Mouse (Mus musculus) kidney, embryonic 16.5 days (tissue): ENCODE results near the gene Pramef12. TPM values are rescaled to one million over a fixed set of nuclear protein-coding genes. Genes with fewer than 3 reads are reported as not detected.

Experiments
- ATAC-seq: fragments of 200-750 bp; cut with Nextera tagmentation; 2 replicates; pipeline ENCODE4 v1.8.0; 2017; ENCODE audit warnings: moderate TSS enrichment; ENCODE audit not compliant: low FRiP score, low TSS enrichment
- H3K27ac ChIP-seq: fragments of 300-500 bp; sonication (generic); 2 replicates; pipeline ENCODE4 v1.5.1; 2014; ENCODE audit warnings: low read length
- H3K27me3 ChIP-seq: fragments of 300-500 bp; sonication (generic); 2 replicates; pipeline ENCODE4 v1.6.1; 2014; ENCODE audit warnings: low read length, control low read depth, mixed read lengths; ENCODE audit not compliant: insufficient read depth
- H3K36me3 ChIP-seq: fragments of 300-500 bp; sonication (generic); 2 replicates; pipeline ENCODE4 v1.6.1; 2014; ENCODE audit warnings: low read length, control low read depth, mixed read lengths; ENCODE audit not compliant: insufficient read depth
- H3K4me1 ChIP-seq: fragments of 300-500 bp; sonication (generic); 2 replicates; pipeline ENCODE4 v1.6.1; 2014; ENCODE audit warnings: low read length, control low read depth, mixed read lengths; ENCODE audit not compliant: insufficient read depth
- H3K4me2 ChIP-seq: fragments of 300-500 bp; sonication (generic); replicated peaks from 2 replicates; pipeline ENCODE4 v1.6.1; 2014; ENCODE audit warnings: low read depth, low read length
- H3K4me3 ChIP-seq: fragments of 300-500 bp; sonication (generic); 2 replicates; pipeline ENCODE4 v1.5.1; 2014; ENCODE audit warnings: mild to moderate bottlenecking, low read length
- H3K9ac ChIP-seq: fragments of 300-500 bp; sonication (generic); replicated peaks from 2 replicates; pipeline ENCODE4 v1.6.1; 2014; ENCODE audit warnings: low read length
- H3K9me3 ChIP-seq: fragments of 300-500 bp; sonication (generic); 2 replicates; pipeline ENCODE4 v1.6.1; 2016; ENCODE audit warnings: low read length, control low read depth
- WGBS: fragments of 180-500 bp; shearing (Covaris S2); extraction: QIAGEN DNeasy Blood & Tissue Kit; methylation state at CpG from one replicate; pipeline ENCODE4 v1.1.7; 2014; 5-methylcytosine and 5-hydroxymethylcytosine counted together
- polyA plus RNA-seq: library from polyadenylated mRNA; unstranded; fragments of >200 nt; fragmentation: Nextera tagmentation; extraction: Ambion mirVana; gene quantifications from 2 replicates; pipeline ENCODE4 v1.2.1, GENCODE M21; 2015

Gene Pramef12
- 0.21 and 0.36 TPM in 2 replicates for polyA plus RNA-seq

DNA sequence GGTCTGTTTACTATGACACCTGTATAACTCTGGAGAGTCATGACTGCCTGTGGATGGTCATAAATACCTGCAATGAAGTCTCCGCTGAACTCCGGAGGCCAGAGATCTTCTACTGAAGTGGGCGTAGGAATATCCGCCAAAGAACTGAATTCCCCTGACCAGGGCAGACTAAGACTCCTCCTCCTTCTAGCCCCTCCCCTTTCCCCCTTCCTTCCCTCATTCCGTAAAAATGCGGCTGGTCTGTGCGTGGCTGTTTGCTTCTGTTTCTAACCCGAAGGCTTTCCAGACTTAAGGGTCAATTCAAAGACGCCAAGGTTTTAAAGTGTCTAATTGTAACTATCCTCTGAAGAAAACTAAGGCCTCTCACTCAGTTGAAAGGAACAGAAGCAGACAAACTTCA, at the start of gene Pramef12:
Gene Pramef12 (minus strand): TSS at position 175 of the 400 bp plus-strand sequence.
- Histone ChIP-seq H3K4me1 (no peaks in the 10 kb centered on the region), H3K9ac (no peak within 1 kb of the TSS), H3K9me3 (no peaks in the 10 kb centered on the region), H3K27ac (no peak within 1 kb of the TSS), H3K27me3 (no peaks in the 10 kb centered on the region), H3K36me3 (no peaks in the 10 kb centered on the region), H3K4me2 (no peak within 1 kb of the TSS), H3K4me3 (no peak within 1 kb of the TSS)
- WGBS: 74% methylated on average over 9 of the region's 9 CpGs
- ATAC-seq: no peak

GRCm38 (mm10) chr4:144453217-144453616, 45.0 kb upstream of the Pramef12 start, which contains the start of gene Gm9944:
Gene Gm9944, minus strand, starts transcription at chr4:144453317.
- Histone ChIP-seq H3K4me3 (no peak within 1 kb of the TSS), H3K4me1 (no peaks in the 10 kb centered on the region), H3K9ac (no peak within 1 kb of the TSS), H3K27ac (no peak within 1 kb of the TSS), H3K9me3 (peaks cover 3% of the 10 kb centered on the region; the same call in 1 of the 2 replicates), H3K4me2 (no peak within 1 kb of the TSS), H3K36me3 (no peaks in the 10 kb centered on the region), H3K27me3 (no peaks in the 10 kb centered on the region)
- ATAC-seq: no peak
- WGBS: 80% methylated on average over 2 of the region's 2 CpGs

DNA sequence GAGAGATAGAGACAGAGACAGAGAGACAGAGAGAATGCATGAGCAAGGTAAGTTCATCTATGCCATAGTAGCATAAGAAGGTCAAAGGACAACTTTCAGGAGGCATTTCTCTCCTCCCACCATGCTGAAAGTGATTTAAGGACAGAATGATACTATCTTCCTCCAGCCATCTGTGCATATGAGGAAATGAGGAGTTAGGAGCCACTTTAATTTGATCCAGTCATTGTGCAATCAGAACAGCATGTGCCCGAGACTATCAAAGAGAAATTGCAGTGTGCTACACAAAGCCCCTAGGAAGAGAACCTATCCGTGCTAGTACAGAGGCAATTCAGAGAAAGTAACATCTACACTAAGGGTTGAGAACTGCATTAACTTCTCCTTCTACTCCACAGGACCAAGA, 40.3 kb upstream of the Pramef12 start:
- Histone ChIP-seq H3K27ac (no peak overlapping the region), H3K9me3 (no peaks in the 10 kb centered on the region; the same call in 1 of the 2 replicates), H3K4me3 (no peak overlapping the region), H3K4me2 (no peak overlapping the region), H3K27me3 (no peaks in the 10 kb centered on the region), H3K36me3 (no peaks in the 10 kb centered on the region), H3K9ac (no peak overlapping the region), H3K4me1 (no peaks in the 10 kb centered on the region)
- no peak for ATAC-seq
- WGBS: 74% methylated on average over 2 of the region's 2 CpGs

- Histone ChIP-seq H3K27me3 (no peaks in the 10 kb centered on the region), H3K4me1 (no peaks in the 10 kb centered on the region), H3K36me3 (no peaks in the 10 kb centered on the region), H3K9ac (no peak overlapping the region), H3K4me2 (no peak overlapping the region), H3K4me3 (no peak overlapping the region), H3K27ac (no peak overlapping the region), H3K9me3 (no peaks in the 10 kb centered on the region)
- no peak for ATAC-seq
- WGBS: 76% methylated on average over 1 of the region's 1 CpGs
Observed at GRCm38 (mm10) chr4:144441582-144441981, 33.3 kb upstream of the Pramef12 start.

DNA sequence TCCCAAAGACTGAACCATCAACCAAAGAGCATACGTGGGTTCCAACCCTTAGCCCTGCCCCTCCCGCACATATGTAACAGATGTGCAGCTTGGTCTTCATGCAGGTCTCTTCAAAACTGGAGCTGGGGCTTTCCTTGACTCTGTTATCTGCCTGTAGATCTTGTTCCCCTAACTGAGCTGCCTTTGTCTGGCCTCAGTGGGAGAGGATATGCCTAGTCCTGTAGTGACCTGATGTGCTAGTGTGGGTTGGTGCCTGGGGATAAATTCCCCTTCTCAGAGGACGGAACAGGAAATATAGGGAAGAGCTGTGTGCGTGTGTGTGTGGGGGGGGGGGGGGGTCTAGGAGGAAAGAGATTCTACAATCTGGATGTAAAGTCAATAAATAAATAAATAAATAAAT, 32.8 kb upstream of the Pramef12 start:
- H3K4me2 ChIP-seq: no peak overlapping the region
- no peaks in the 10 kb centered on the region for H3K4me1 ChIP-seq
- H3K27me3 ChIP-seq: no peaks in the 10 kb centered on the region
- ATAC-seq: no peak
- no peaks in the 10 kb centered on the region for H3K36me3 ChIP-seq
- H3K9ac ChIP-seq: no peak overlapping the region
- WGBS: 90% methylated on average over 4 of the region's 4 CpGs
- no peaks in the 10 kb centered on the region for H3K9me3 ChIP-seq
- H3K4me3 ChIP-seq: no peak overlapping the region
- no peak overlapping the region for H3K27ac ChIP-seq

- Histone ChIP-seq H3K4me3 (no peak within 1 kb of the TSS), H3K9me3 (no peaks in the 10 kb centered on the region), H3K36me3 (no peaks in the 10 kb centered on the region)
Observed at GRCm38 (mm10) chr4:144438672-144439071, 30.4 kb upstream of the Pramef12 start, which contains the start of gene 1700012P22Rik. Gene 1700012P22Rik, minus strand, starts transcription at chr4:144438772.

GRCm38 (mm10) chr4:144433216-144433615, 25.0 kb upstream of the Pramef12 start:
- WGBS: 90% methylated on average over 5 of the region's 5 CpGs
- H3K4me2 ChIP-seq: no peak overlapping the region

More at GRCm38 (mm10) chr4:144438672-144439071, 30.4 kb upstream of the Pramef12 start, which contains the start of gene 1700012P22Rik:
- no peak for ATAC-seq
- Histone ChIP-seq H3K4me1 (no peaks in the 10 kb centered on the region), H3K27me3 (no peaks in the 10 kb centered on the region), H3K9ac (no peak within 1 kb of the TSS), H3K4me2 (no peak within 1 kb of the TSS), H3K27ac (no peak within 1 kb of the TSS)

GRCm38 (mm10) chr4:144430723-144431122, 22.5 kb upstream of the Pramef12 start:
- H3K36me3 ChIP-seq: no peaks in the 10 kb centered on the region
- H3K9ac ChIP-seq: no peak overlapping the region
- H3K4me1 ChIP-seq: no peaks in the 10 kb centered on the region
- WGBS: 64% methylated on average over 2 of the region's 2 CpGs
- ATAC-seq: no peak
- H3K27me3 ChIP-seq: no peaks in the 10 kb centered on the region
- H3K4me3 ChIP-seq: no peak overlapping the region
- no peak overlapping the region for H3K27ac ChIP-seq
- H3K4me2 ChIP-seq: no peak overlapping the region
- no peaks in the 10 kb centered on the region for H3K9me3 ChIP-seq

More at GRCm38 (mm10) chr4:144433216-144433615, 25.0 kb upstream of the Pramef12 start:
- Histone ChIP-seq H3K36me3 (no peaks in the 10 kb centered on the region), H3K9me3 (no peaks in the 10 kb centered on the region), H3K9ac (no peak overlapping the region), H3K27ac (no peak overlapping the region), H3K4me1 (no peaks in the 10 kb centered on the region), H3K4me3 (no peak overlapping the region), H3K27me3 (no peaks in the 10 kb centered on the region)
- no peak for ATAC-seq

GRCm38 (mm10) chr4:144428868-144429267, 20.6 kb upstream of the Pramef12 start:
- Histone ChIP-seq H3K4me2 (no peak overlapping the region), H3K9ac (no peak overlapping the region), H3K36me3 (no peaks in the 10 kb centered on the region), H3K4me3 (no peak overlapping the region), H3K27ac (no peak overlapping the region), H3K27me3 (no peaks in the 10 kb centered on the region), H3K4me1 (no peaks in the 10 kb centered on the region), H3K9me3 (no peaks in the 10 kb centered on the region)
- ATAC-seq: no peak
- 23% methylated on average over 3 of the region's 3 CpGs for WGBS

- Histone ChIP-seq H3K27ac (no peak overlapping the region), H3K36me3 (no peaks in the 10 kb centered on the region), H3K4me2 (no peak overlapping the region), H3K4me1 (no peaks in the 10 kb centered on the region), H3K9ac (no peak overlapping the region), H3K9me3 (no peaks in the 10 kb centered on the region), H3K27me3 (no peaks in the 10 kb centered on the region), H3K4me3 (no peak overlapping the region)
- 75% methylated on average over 5 of the region's 5 CpGs for WGBS
- no peak for ATAC-seq
Observed at GRCm38 (mm10) chr4:144424590-144424989, 16.3 kb upstream of the Pramef12 start.
